Mouse (Mus musculus): Measurements from ENCODE around the gene Rdm1. TPM values are rescaled to one million over a fixed set of nuclear protein-coding genes. Genes with fewer than 3 reads are reported as not detected.
"Not testable (repeated sequence)": the region's sequence is repeated elsewhere in the genome, so short reads cannot be mapped to it uniquely, and the experiment has no call there.

The Rdm1 gene
- polyA plus RNA-seq, 1 experiment: 39.2 TPM

DNA sequence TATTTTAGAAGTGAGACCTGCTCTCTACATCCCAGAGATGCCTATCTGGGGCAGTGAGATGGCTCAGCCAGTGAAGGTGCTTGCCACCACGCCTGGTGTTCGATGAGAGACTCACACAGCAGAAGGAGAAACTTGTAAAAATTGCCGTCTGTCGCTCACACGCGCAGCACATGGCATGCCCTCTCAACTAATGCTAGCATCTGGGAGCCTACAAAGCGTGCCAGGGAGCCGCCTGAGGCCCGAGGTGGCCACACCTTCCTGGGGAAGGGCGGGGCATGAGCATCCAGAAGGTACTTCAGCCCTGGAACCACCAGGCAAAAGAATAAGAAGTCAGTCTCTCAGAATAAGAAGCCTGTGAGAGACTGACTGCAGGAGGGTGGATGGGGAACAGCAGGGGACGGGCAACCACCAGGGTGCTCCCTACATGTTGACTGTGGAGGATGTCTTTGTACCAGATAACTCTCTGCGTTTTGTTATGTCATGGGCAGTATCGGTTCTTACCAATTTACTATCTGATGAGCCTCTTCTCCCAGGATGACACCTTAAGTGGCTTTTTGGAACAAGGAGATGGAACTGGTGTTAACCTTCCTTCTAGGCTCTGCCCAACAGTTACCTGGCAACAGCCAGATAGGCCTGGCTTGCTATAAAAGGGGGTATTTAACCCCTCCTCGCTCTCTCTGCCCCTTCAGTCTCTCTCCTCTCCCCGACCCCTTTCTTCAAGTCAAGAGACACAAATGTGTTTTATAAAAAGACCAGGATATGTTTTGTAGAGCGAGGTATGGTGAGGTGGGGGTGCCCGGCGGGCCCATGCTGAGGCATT is 9.8 kb upstream of the Rdm1 start:
- Histone ChIP-seq H3K4me1 (replicated peaks; ENCODE audit: control insufficient read depth, insufficient read depth, low read length) (peaks cover 15% of the 10 kb centered on the region), H3K27me3 (ENCODE audit: control insufficient read depth, insufficient read depth, low read length) (no peaks in the 10 kb centered on the region), H3K27ac (ENCODE audit: control insufficient read depth, insufficient read depth, low read length) (no peak overlapping the region), H3K4me3 (ENCODE audit: control insufficient read depth, insufficient read depth, low read length) (no peak overlapping the region), H3K36me3 (ENCODE audit: control insufficient read depth, insufficient read depth, low read length) (no peaks in the 10 kb centered on the region)
- TF ChIP-seq POLR2A (IDR thresholded peaks at IDR 0.05; ENCODE audit: control insufficient read depth, extremely low read depth, insufficient read depth, low read length, poor library complexity): no peak
- no peak for TF ChIP-seq CTCF (IDR thresholded peaks at IDR 0.05; ENCODE audit: borderline replicate concordance, control insufficient read depth, extremely low read depth, insufficient read depth, low read length, poor library complexity)
- DNase-seq: no peak
- 73% methylated on average over 18 of the region's 18 CpGs for WGBS

DNA sequence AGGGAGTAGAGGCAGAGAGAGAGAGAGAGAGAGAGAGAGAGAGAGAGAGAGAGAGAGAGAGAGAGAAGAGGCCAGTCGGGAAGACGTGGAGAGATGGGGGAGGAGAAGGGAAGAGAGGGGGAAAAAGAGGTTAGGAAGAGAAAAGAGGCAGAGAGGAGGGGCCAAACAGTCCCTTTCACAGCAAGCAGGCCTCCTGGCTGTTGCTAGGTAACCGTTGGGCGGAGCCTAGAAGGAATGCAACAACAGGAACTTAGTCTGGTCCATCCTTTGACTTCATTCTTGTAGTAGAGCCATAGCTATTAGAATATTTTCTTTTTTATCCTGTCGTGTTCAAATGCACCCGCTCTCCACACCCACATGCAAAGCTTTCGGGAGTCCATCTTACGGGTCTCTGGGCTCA is 9.1 kb upstream of the Rdm1 start:
- peak; percentile 47 for DNase-seq
- Histone ChIP-seq H3K4me3 (ENCODE audit: control insufficient read depth, insufficient read depth, low read length) (no peak overlapping the region), H3K27me3 (ENCODE audit: control insufficient read depth, insufficient read depth, low read length) (no peaks in the 10 kb centered on the region), H3K4me1 (replicated peaks; ENCODE audit: control insufficient read depth, insufficient read depth, low read length) (peaks cover 15% of the 10 kb centered on the region), H3K36me3 (ENCODE audit: control insufficient read depth, insufficient read depth, low read length) (no peaks in the 10 kb centered on the region), H3K27ac (ENCODE audit: control insufficient read depth, insufficient read depth, low read length) (no peak overlapping the region)
- TF ChIP-seq POLR2A (IDR thresholded peaks at IDR 0.05; ENCODE audit: control insufficient read depth, extremely low read depth, insufficient read depth, low read length, poor library complexity) (no peak), CTCF (IDR thresholded peaks at IDR 0.05; ENCODE audit: borderline replicate concordance, control insufficient read depth, extremely low read depth, insufficient read depth, low read length, poor library complexity) (no peak)
- WGBS: 36% methylated on average over 8 of the region's 8 CpGs

GRCm38 (mm10) chr11:101618596-101618995 is 8.4 kb upstream of the Rdm1 start:
- whole genome bisulfite sequencing: 97% methylated on average over 3 of the region's 3 CpGs
- H3K36me3 ChIP-seq (ENCODE audit: control insufficient read depth, insufficient read depth, low read length): no peaks in the 10 kb centered on the region
- H3K4me1 ChIP-seq (replicated peaks; ENCODE audit: control insufficient read depth, insufficient read depth, low read length): peaks cover 15% of the 10 kb centered on the region
- DNase-seq: no peak
- no peak overlapping the region for H3K27ac ChIP-seq (ENCODE audit: control insufficient read depth, insufficient read depth, low read length)
- no peaks in the 10 kb centered on the region for H3K27me3 ChIP-seq (ENCODE audit: control insufficient read depth, insufficient read depth, low read length)
- H3K4me3 ChIP-seq (ENCODE audit: control insufficient read depth, insufficient read depth, low read length): no peak overlapping the region
- TF ChIP-seq CTCF (IDR thresholded peaks at IDR 0.05; ENCODE audit: borderline replicate concordance, control insufficient read depth, extremely low read depth, insufficient read depth, low read length, poor library complexity): no peak

GRCm38 (mm10) chr11:101620022-101620655 is 6.9 kb upstream of the Rdm1 start:
- WGBS: 60% methylated on average over 11 of the region's 11 CpGs
- not testable (repeated sequence) for H3K36me3 ChIP-seq (ENCODE audit: control insufficient read depth, insufficient read depth, low read length); H3K27me3 ChIP-seq (ENCODE audit: control insufficient read depth, insufficient read depth, low read length); H3K27ac ChIP-seq (ENCODE audit: control insufficient read depth, insufficient read depth, low read length); DNase-seq; H3K4me3 ChIP-seq (ENCODE audit: control insufficient read depth, insufficient read depth, low read length)
- peaks cover 15% of the 10 kb centered on the region for H3K4me1 ChIP-seq (replicated peaks; ENCODE audit: control insufficient read depth, insufficient read depth, low read length)

DNA sequence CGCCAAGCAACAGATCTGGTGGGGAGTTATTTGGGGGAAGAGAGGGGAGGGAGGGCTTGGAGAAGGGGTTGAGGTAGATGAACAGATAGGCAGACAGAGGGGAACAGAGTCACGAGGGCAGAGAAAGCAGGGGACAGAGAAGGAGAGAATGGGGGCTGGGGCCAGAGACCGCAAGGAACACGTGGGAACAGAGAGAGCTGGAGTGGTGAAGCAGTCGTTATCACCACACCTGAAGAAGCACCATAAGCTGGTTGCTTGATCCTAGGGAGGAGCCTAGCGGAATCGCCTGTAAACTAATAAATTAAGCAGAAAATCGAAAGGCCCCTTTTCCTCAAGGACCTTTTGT is 373 bp upstream of the Rdm1 start:
- Histone ChIP-seq H3K27ac (ENCODE audit: control insufficient read depth, insufficient read depth, low read length) (peak overlapping the region; percentile 79), H3K4me3 (ENCODE audit: control insufficient read depth, insufficient read depth, low read length) (peak overlapping the region; percentile 30), H3K27me3 (ENCODE audit: control insufficient read depth, insufficient read depth, low read length) (no peaks in the 10 kb centered on the region), H3K36me3 (ENCODE audit: control insufficient read depth, insufficient read depth, low read length) (no peaks in the 10 kb centered on the region), H3K4me1 (replicated peaks; ENCODE audit: control insufficient read depth, insufficient read depth, low read length) (peaks cover 3% of the 10 kb centered on the region)
- TF ChIP-seq CTCF (IDR thresholded peaks at IDR 0.05; ENCODE audit: borderline replicate concordance, control insufficient read depth, extremely low read depth, insufficient read depth, low read length, poor library complexity) (no peak), POLR2A (IDR thresholded peaks at IDR 0.05; ENCODE audit: control insufficient read depth, extremely low read depth, insufficient read depth, low read length, poor library complexity) (no peak)
- DNase-seq: no peak
- WGBS: 2% methylated on average over 8 of the region's 8 CpGs

GRCm38 (mm10) chr11:101627857-101628559 is 1.0 kb downstream of the Rdm1 start:
- TF ChIP-seq POLR2A (IDR thresholded peaks at IDR 0.05; ENCODE audit: control insufficient read depth, extremely low read depth, insufficient read depth, low read length, poor library complexity) (peak; percentile 29; the same call in 1 of the 2 replicates), CTCF (IDR thresholded peaks at IDR 0.05; ENCODE audit: borderline replicate concordance, control insufficient read depth, extremely low read depth, insufficient read depth, low read length, poor library complexity) (no peak)
- under 1% methylated on average over 33 of the region's 33 CpGs for WGBS
- peak overlapping the region; percentile 87 for H3K4me3 ChIP-seq (ENCODE audit: control insufficient read depth, insufficient read depth, low read length)
- H3K4me1 ChIP-seq (replicated peaks; ENCODE audit: control insufficient read depth, insufficient read depth, low read length): peaks cover 3% of the 10 kb centered on the region
- DNase-seq: peak; percentile 86
- H3K36me3 ChIP-seq (ENCODE audit: control insufficient read depth, insufficient read depth, low read length): no peaks in the 10 kb centered on the region
- no peaks in the 10 kb centered on the region for H3K27me3 ChIP-seq (ENCODE audit: control insufficient read depth, insufficient read depth, low read length)
- peak overlapping the region; percentile 83 for H3K27ac ChIP-seq (ENCODE audit: control insufficient read depth, insufficient read depth, low read length)

GRCm38 (mm10) chr11:101628733-101629417 is 1.9 kb downstream of the Rdm1 start:
- 87% methylated on average over 4 of the region's 5 CpGs for WGBS
- not testable (repeated sequence) for H3K36me3 ChIP-seq (ENCODE audit: control insufficient read depth, insufficient read depth, low read length); DNase-seq; H3K4me1 ChIP-seq (replicated peaks; ENCODE audit: control insufficient read depth, insufficient read depth, low read length); H3K27ac ChIP-seq (ENCODE audit: control insufficient read depth, insufficient read depth, low read length); H3K4me3 ChIP-seq (ENCODE audit: control insufficient read depth, insufficient read depth, low read length); H3K27me3 ChIP-seq (ENCODE audit: control insufficient read depth, insufficient read depth, low read length)
